Mouse (Mus musculus): ENCODE results near the gene Soat1.

DNA sequence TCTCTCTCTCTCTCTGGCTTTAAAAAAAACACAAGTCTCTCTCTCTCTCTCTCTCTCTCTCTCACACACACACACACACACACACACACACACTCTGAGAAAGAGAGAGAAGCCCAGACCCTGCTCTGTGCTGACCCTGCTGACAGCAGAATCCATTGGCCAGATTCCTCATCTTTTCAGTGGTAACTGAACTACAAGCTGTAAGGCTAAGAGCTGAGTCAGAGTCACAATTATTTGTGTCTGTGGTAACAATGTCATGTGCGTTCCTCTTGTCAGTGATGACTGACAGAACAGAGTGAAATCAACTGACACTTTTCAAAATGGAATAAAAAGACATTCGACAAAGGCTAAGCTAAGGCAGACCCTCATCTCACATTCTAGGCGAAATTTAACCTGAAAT is 5.6 kb downstream of the Soat1 start:
- TF ChIP-seq CTCF (IDR thresholded peaks at IDR 0.05; ENCODE audit: extremely low read depth, insufficient read depth, insufficient read length, insufficient replicate concordance) (no peak), POLR2A (IDR thresholded peaks at IDR 0.05; ENCODE audit: low read depth, low read length) (no peak)

All from spleen, adult 2 months (tissue).